Mouse (Mus musculus) thymus, postnatal 36 days (tissue): Measurements from ENCODE around the gene Maff.

Experiments used
- DNase-seq, 2 experiments: peaks; one replicate each; pipeline ENCODE4 v3.0.0; 2022; ENCODE audit warnings: mixed read lengths in 2 of 2

Gene Maff

DNA sequence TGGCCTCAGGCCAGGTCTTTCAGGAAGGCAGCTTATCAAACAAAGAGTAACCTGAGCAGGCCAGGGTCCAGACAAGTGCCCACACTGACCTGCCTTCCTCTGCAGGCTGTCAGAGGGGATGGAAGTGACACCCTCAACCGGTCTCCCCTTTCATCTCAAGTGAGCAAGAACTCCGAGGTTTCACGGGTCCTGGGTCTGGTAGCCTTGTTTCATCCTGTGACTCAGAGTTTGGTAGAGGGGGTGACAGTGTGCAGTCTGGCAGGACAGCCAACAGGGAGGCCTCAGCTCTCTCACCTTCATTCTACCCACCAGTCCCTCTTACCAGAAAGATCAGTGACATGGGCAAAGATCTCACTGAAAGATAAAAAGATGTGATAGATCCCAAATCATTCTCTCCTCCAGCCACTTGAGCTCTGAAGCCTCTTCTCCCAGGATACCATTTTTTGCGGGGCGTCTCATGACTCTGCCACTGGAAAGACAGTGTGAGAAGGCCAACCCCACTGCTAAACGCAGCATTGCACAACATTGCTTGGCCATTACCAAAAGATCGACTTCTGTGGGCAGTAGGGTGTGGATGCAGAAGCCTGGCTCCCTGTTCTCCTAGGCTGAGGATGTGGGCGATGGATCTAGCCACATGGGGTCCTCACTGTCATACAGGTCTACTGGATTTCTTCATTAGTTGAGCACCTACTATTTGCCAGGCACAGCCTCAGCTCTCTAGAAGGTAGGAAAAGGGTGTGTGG, at the start of gene Maff:
Gene Maff, plus strand, starts transcription at position 571 of the 743 bp plus-strand sequence.
- DNase-seq, result no peak

DNA sequence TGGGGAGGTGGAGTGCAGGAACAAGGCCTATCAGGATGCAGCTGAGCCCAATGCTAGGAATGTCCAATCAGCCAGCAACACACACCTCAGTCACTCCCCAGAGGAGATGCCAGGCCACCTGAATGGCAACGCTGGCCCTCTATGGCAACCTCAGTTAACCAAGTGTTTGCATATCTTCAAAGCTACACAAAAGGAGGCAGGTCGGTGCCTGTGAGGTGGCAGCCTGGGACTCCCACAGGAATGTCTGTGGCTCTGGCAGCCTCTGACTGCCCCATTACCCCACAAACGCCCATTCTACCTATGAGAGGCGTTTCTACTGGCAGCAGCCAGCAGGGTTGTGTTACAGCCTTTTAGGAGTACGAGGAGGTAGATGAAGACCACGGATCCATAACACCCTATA, 47.9 kb upstream of the Maff start:
- no peak for DNase-seq

DNA sequence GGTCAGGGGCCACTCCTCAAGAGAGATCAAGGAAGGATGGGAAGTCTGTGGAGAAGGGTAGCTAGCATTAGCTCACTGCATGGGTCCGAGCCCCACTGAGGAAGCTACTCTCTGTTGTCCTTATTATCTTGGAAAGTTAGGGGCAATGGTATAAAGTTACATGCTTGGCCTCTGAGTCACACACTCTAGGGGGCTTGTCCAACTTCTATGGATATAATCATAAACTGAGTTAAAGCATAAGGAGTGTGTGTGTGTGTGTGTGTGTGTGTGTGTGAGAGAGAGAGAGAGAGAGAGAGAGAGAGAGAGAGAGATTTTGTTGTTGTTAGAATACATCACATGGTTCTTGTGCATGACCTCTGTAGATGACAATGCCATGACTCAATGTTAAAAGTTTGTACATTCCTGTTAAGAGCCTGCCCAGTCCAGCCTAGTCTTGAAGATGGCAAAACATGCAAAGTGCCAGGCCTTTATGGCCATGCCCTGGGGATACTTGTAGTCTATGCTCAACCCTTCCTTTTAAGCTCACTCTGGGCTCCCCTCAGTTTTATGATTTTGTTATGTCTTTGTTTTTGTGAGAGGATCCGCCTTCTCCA, 46.8 kb upstream of the Maff start:
- no peak for DNase-seq

DNA sequence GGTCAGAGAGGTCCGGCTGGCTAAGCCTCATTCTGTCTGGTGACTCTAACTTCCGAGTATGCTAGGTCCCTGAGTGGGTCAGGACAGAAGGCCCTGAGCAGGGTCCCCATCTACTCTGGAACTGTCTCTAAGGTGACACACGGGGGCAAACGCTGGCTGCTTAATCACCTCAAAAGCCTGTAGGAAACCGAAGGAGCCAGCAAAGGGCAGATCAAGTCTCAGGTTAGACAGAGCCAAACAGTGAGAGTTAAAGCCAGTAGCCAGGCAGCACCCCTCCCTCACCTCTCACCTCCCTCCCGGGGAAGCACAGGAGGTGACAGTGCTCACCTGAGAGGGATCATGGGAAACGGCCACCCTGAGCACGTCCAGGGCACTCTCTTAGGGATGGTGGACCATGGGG, 42.7 kb upstream of the Maff start:
- peak; percentile 53 to 58 for DNase-seq

DNA sequence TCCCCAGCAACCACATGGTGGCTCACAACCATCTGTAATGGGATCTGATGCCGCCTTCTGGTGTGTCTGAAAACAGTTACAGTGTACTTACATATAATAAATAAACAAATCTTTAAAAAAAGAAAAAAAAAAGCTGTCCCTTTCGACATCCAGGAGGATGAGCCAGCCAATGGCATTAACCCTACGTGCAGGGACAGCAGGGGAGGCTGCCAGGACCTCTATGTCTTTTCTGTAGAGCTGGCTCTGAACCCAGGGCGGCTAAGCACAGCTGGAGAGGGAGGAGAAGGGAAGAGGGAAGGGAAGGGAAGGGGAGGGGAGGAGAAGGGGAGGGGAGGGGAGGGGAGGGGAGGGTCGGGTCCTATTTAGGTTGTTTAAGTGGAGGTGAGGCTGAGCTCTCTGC, 41.6 kb upstream of the Maff start:
- no peak for DNase-seq

DNA sequence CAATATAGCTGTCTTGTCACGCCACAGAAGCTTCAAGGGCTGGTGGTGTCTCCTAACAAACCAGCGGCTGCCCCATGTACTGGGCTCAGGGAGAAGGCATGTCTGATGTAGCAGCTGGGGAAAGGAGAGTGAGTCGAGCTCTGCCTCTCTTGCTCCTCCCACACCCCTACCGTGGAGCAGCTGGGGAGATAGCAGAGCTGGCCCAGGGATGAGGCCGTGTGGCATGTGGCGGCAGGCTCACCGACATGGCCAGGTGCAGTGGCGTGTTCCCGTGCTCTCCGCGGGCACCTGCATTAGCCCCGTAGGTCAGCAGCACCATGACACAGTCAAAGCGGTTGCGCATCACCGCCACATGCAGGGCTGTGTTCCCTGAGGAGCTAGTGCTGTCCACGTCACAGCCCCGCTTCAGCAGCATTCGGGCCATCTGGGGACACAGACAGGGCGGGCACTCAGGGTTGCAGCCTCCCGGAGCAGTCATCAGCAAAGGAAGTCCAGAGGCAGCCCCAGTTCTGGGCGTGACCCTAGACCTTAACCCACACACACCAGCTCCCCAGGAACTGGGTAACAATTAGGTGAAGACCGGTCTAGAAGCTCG, 40.3 kb upstream of the Maff start:
- DNase-seq, result peak in 1 of 2 experiments; percentile 19

DNA sequence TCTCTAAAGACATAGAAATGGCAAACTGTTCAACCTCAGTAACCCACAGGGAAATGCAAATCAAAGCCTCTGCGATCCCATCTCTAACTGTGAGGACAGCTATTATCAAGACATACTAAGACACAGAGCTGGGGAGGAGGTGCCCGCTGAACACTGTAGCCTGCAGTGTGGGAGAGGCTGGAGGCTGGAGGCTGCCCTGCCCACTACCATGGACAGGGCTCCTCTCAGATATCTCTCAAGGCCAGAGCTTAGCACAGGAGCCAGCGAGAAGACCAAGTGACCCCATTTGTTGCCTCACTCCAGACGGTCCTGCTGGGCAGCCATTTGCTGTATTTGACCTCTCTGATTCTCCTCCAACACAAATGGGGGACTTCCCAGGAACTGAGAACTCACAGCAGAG, 38.6 kb upstream of the Maff start:
- no peak for DNase-seq

DNA sequence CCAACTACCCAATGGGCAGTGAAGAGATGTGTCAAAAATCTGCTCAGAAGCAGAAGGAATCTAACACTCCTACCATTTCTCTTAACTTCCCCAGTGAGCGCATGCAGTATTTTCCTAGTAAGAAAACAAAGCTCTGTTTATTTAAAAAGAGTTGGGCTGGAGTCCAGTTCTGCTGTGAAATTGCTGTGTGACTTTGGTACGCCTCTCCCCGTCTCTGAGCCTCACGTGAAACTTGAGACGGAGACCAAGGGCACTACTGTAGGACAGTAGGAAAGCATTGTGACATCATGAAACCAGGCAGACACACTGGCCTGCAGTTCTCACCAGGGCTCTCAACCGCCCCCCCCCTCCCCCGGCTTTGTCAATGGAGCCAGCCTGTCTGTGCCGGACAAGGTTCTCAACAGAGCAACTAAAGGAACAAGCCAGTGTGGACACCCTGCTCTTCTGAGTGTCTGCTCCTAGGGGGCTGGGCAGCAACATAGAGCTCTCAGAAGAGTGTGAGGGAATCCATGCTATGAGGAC, 32.5 kb upstream of the Maff start:
- no peak for DNase-seq

DNA sequence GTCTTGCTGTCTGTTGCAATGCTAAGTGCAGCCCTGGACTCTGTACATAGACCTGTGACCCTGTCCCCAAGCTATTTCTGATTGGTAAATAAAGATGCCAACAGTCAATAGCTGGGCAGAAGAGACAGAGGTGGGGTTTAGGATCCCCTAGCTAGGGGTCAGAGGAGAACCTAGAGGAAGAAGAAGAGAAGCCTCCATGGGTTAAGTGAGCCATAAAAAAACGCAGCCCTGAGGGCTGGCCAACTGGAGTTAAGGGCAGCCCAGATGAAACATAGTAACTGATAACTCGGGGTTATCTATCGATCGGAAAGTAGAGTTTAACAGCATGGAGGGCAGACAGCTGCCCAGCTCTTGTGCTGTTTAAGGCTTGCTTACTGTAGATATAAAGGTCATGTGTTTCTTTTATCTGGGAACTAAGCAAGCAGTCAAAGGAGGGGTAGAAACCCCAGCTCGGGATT, 24.7 kb upstream of the Maff start:
- no peak for DNase-seq

DNA sequence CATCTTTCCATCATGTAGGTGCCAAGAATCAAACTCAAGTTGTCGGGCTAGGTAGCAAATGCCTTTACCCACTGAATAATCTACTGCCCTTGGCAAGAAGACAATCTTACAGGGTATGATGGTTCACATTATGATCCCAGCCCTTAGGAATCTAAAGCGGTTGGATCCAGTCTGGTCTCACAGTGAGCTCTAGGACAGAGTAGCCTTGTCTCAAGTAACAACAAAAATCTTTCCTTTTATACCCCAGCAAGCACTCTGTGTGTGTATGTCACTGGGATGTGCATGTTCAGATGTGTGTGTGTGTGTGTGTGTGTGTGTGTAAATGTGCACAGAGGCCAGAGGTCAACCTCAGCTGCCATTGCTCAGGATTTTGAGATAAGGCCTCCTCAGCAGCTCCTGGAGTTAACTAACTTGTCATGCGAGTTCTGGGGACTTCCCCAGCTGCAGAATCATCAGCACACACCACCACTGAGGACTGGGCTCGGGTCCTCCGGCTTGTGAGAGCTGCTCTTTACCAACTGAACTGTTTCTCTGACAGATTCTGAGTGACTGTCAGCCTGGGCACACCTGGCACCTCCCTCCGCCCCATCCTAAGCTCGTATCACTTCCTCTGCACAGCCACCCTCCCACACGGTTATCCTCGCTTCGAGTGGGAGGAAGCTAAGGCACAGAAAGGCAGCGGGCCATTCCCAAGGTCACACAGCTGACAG, 24.0 kb upstream of the Maff start:
- peak; percentile 79 to 89 for DNase-seq

DNA sequence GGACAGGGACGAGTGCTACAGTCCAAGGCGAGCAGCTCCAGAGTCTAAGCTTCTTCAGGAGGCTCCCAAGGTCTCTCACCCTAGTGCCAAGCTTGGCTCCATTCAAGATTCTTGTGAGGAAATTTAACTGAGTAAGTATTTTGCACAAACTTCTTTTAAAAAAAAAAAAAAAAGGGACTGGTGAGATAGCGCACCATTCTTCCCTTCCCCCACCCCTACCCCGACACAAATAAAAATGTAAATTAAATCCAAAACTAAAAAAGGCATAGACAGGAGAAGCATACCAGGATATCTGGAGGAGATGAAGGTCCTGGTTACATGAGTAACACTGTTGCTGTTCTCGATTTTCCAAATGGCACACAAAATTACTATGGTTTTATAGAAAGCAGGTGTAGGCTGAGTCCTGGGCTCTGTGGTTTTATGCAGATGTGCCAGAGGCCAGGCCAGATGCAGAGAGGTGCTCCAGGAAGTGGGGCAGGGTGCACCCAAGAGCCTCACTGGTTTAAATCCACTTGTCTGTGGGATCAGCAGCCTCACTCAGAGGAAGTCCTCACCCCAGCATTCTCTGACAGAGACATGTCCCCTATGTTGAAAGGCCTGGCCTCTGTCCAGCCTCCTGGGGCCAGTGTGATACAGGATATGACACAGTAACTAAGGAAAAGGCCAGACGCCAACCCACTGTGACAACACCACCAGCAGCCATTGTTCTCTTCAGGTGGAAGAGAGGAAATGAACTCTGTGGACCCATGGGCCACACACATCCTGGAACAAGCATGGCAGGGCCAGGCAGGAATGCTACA, 23.2 kb upstream of the Maff start:
- peak; percentile 74 to 88 for DNase-seq

DNA sequence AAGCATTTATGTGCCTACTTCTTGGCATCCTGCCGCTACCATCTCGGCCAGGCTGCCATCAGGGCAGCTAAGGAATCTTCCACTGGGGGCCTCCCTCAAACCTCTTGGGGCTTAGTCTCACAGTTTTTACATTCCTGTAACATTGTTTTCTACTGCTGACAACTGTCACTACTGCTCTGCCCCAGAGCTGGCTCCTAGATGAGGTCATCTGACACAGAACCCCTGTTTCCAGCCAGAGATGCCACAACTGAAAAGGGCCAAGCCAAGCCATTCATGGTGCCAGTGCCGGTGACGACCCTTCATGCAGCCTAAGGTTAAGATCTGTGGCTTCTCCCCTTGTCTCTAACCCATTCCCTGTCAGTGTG, 22.6 kb upstream of the Maff start:
- peak in 1 of 2 experiments; percentile 16 for DNase-seq

DNA sequence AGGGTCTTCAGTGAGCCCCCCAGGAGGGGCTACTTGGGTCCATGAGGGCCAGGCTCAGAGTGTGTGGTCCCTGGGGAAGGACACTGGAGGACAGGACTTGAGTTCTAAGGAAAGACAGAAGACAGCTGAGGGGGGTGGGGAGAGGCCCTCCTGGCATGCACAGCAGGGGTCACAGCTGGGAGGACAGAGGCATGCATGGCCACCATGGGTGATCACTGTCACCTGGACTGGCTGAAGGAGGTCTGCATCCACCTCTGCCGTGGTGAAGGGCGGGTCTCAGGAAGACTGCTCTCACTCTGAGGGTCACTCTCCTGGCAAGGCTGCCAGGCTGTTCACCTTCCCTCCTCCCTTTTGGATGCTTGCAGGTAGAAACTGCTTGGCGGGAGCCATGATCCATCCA, 22.0 kb upstream of the Maff start:
- no peak for DNase-seq

DNA sequence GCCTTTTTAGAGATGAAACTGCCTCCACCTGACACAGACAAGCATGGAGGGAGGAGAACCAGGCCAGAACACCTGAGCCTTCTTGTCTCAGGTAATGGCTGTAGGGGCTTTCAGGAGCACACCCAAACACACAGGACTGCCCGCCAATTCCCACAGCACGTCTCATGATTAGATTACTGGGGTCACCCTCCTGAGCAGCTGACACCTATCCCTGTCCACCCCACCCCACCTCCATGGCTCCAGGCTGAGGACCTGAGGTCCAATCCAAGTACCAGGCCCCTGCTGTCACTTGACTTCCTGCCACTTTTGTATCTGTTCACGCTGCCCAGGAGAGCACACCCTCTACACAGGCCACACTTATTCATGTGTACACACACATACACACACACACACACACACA, 20.7 kb upstream of the Maff start:
- no peak for DNase-seq

DNA sequence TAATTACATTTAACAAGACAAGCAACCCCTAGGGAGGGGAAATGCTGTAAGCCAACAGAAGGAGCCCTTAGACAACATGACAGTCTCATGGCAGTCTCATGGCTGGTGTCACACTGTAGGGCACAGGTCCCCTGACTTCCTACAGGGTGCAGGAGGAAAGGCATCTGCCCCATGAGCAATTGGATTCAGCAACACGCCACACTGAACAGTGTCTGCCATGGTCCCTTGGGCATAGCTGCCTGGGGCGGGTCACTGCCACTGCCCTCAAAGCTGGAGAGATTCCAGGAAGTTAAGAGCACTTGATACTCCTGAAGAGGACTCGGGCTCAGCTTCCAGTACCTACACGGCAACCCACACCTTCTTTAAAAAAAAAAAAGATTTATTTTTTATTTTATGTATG, 20.2 kb upstream of the Maff start:
- DNase-seq, result no peak

DNA sequence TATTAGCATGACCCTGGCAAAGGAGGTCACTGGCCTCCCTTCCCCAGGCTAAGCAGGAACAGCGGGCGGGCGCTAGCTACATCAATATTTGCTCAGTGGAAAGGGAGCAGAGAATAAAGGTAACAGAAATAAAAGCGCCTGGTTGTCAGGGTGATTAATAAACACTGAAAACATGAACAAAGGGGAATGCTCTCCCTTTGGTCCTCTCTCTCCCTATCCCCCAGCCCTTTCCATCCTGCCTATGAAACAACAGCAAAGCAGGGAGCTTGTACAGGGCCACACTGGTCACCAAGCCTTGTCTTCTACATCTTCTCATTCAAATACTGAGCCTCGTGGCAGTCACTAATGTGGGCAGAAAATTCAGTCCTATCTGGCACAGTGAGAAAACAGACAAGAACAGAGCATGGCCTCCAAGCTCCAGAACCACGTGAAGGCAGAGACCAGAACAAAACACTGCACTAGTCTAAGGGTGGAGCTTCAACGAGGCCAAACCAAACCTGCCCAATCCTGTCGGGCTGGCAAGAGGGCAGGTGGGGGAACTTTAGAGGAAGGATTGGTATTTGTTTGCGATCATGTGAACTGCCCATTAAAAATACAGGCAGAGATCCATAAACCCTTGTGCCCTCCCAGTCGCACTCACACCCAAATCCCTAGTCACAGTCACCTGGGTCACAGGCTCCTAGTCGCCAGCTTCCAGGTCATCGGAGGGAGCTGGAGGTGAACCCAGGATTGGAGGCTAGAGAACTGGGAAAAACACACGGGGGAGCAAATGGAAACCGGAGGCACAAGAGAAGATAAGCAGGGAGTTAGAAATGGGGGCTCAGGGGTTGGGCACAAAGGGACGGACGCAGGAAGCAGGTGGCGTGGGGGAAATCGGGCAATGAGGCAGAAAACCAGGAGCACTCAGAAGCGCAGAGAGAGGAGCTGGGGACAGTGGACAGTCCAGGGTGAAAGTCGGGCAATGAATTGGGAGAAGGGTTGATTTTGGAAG, 19.2 kb upstream of the Maff start:
- peak in 1 of 2 experiments; percentile 46 for DNase-seq

DNA sequence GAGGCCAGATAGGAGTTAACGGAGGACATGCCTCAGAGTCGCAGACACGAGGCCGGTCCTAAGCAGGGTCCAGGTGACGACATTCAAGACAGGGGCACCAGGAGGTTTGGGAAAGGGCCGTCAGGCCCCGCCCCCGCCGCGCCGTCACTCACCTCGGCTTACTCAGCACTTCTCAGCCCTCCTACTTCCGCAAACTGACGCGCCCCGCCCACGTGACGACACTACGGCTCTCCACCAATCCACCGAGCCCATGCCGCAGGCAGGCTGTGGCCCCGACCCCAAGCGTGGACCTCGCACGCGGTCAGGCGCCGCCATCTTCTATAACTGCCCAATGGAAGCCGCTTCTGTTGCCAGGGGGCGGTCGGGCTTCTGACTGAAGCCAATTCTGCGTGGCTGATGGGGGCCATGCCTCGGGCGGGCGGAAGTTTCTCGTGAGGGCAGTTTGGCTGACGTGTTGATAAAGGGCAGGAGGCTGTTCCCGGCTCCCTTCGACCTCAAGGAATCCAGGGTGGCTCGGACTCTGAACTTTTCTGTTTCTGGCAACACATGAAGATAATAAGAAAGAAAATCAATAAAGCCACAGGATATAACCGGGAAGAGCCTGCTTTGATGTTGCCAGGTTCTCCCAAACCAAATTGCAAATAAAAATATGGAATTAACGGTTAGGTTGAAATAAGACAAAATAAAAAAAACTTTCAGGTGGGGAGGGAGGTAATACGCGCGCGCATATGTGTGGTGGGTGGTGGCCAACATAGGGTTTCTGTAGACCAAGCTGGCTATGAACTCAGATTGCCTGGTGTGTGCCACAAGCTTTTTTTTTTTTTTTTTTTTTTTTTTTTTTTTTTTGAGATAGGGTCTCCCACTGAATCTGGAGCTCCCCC, 18.1 kb upstream of the Maff start, which contains the start of gene Pla2g6:
Gene Pla2g6, minus strand, starts transcription at position 333 of the 881 bp plus-strand sequence.
- DNase-seq, result peak; percentile 97 to 98

DNA sequence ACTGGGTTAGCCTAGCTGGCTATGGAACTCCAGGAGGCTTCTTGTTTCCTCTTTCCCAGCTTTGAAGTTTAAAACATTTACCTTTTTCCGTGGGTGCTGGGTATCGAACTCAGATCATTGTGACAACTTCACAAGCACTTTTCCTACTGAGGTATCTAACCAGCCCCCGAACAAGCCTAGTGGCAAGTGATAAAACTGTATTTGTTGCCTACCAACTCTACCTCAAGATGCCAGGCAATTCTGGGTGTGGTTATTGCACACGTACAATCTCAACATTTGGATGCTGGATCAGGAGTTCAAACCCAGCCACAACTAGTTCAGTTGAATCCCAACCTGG, 17.5 kb upstream of the Maff start:
- no peak for DNase-seq

DNA sequence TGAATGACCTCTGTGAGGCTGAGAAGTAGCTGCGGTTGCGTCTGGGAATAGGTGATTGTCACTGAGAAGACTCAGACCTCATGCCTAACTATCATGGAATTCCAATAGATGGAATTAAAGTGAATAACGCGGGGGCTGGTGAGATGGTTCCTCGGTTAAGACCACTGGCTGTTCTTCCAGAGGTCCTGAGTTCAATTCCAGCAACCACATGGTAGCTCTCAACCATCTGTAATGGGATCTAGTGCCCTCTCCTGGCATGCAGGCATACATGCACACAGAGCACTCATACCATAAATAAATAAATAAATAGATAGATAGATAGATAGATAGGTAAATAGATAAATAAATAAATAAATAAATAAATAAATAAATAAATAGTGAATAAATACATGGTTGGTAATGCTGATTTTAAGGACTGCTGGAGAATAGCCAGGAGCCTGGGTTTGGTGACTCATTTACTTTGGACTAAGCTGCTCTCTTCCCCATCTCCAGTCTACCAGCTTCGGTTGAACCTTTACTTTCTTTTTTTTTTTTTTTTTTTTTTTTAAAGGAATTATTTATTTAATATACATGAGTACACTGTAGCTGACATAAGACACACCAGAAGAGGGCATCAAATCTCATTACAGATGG, 17.0 kb upstream of the Maff start:
- no peak for DNase-seq

DNA sequence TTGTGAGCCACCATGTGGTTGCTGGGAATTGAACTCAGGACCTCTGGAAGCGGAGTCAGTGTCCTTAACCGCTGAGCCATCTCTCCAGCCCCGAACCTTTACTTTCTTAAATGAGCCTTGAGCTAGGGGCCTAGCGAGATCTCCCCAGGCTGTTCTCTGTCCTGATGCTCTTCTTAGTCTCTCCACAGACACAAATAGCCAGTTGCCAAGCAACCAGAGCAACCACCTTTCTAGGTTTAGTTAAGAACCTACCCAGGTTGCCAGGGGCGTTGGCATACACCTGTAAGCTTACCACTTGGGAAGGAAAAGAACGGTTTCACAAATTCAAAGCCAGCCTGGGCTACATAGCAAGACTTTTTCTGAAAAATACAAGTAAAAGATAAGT, 16.4 kb upstream of the Maff start:
- no peak for DNase-seq
